Mouse (Mus musculus) heart, postnatal 0 days (tissue): ENCODE data around the gene Maml2. TPM values are rescaled to one million over a fixed set of nuclear protein-coding genes. Genes with fewer than 3 reads are reported as not detected.

ENCODE experiments used
- ATAC-seq: fragments of 200-750 bp; cut with Nextera tagmentation; 2 replicates; pipeline ENCODE4 v1.8.0; 2017; ENCODE audit warnings: low read depth, moderate number of reproducible peaks, moderate library complexity; ENCODE audit not compliant: insufficient read depth
- DNase-seq: peaks from one replicate; pipeline ENCODE4 v3.0.0-alpha.2; 2016; ENCODE audit warnings: low spot score
- H3K27ac ChIP-seq: fragments of 300-500 bp; sonication (generic); 2 replicates; pipeline ENCODE4 v1.5.1; 2014; ENCODE audit warnings: low read depth, mild to moderate bottlenecking
- H3K27me3 ChIP-seq: fragments of 300-500 bp; sonication (generic); 2 replicates; pipeline ENCODE4 v1.6.1; 2014; ENCODE audit warnings: low read length, mixed read lengths; ENCODE audit not compliant: control insufficient read depth, insufficient read depth
- H3K36me3 ChIP-seq: fragments of 300-500 bp; sonication (generic); replicated peaks from 2 replicates; pipeline ENCODE4 v1.6.1; 2014; ENCODE audit warnings: low read length, mixed read lengths; ENCODE audit not compliant: control insufficient read depth, insufficient read depth
- H3K4me1 ChIP-seq: fragments of 300-500 bp; sonication (generic); 2 replicates; pipeline ENCODE4 v1.6.1; 2014; ENCODE audit warnings: antibody characterized with exemption; ENCODE audit not compliant: control insufficient read depth, insufficient read depth
- H3K4me2 ChIP-seq: fragments of 300-500 bp; sonication (generic); 2 replicates; pipeline ENCODE4 v1.6.1; 2014; ENCODE audit warnings: low read depth, mild to moderate bottlenecking, low read length, moderate library complexity
- H3K4me3 ChIP-seq: fragments of 300-500 bp; sonication (generic); 2 replicates; pipeline ENCODE4 v1.5.1; 2014; ENCODE audit warnings: low read depth, low read length
- H3K9ac ChIP-seq: fragments of 300-500 bp; sonication (generic); replicated peaks from 2 replicates; pipeline ENCODE4 v1.6.1; 2014; ENCODE audit warnings: low read depth, low read length, mixed read lengths
- H3K9me3 ChIP-seq: fragments of 300-500 bp; sonication (generic); replicated peaks from 2 replicates; pipeline ENCODE4 v1.6.1; 2016; ENCODE audit warnings: low read length; ENCODE audit not compliant: control insufficient read depth
- CTCF ChIP-seq: IDR thresholded peaks from 2 replicates; pipeline ENCODE4 v1.5.1; 2016; ENCODE audit warnings: antibody characterized with exemption, control low read depth, low read depth
- EP300 ChIP-seq: IDR thresholded peaks from 2 replicates; pipeline ENCODE4 v1.6.1; 2016; ENCODE audit warnings: antibody characterized with exemption, low read depth
- whole genome bisulfite sequencing: fragments of 180-500 bp; shearing (Covaris S2); extraction: QIAGEN DNeasy Blood & Tissue Kit; methylation state at CpG from one replicate; pipeline ENCODE4 v1.1.7; 2014; 5-methylcytosine and 5-hydroxymethylcytosine counted together
- polyA plus RNA-seq: library from polyadenylated mRNA; unstranded; fragments of >200 nt; fragmentation: Nextera tagmentation; extraction: Ambion mirVana; gene quantifications from 2 replicates; pipeline ENCODE4 v1.2.1, GENCODE M21; 2015
- total RNA-seq: library from RNA; depleted of rRNA; stranded (reverse); fragments of >200 nt; gene quantifications from 2 replicates; pipeline ENCODE4 v1.2.3, GENCODE M21; 2014; ENCODE audit warnings: low replicate concordance

Maml2 gene
- total and polyA plus RNA-seq, 2 experiments from 2014 or later: 6.0 to 7.0 TPM

- no peak for ATAC-seq
Measured at GRCm38 (mm10) chr9:13298513-13298878, 739 bp downstream of the Maml2 start.

GRCm38 (mm10) chr9:13299190-13299589 is 1.4 kb downstream of the Maml2 start:
- DNase-seq: no peak
- H3K36me3 ChIP-seq: no peaks in the 10 kb centered on the region
- no peak for ATAC-seq
- 59% methylated on average over 6 of the region's 6 CpGs for WGBS
- H3K27ac ChIP-seq: peak overlapping the region; percentile 67
- H3K4me1 ChIP-seq: peaks cover 49% of the 10 kb centered on the region
- no peaks in the 10 kb centered on the region for H3K9me3 ChIP-seq
- peak overlapping the region; percentile 72; the same call in 1 of the 2 replicates for H3K9ac ChIP-seq
- no peaks in the 10 kb centered on the region for H3K27me3 ChIP-seq
- peak overlapping the region; percentile 94 for H3K4me2 ChIP-seq
- TF ChIP-seq CTCF (no peak), EP300 (no peak)
- H3K4me3 ChIP-seq: peak overlapping the region; percentile 66

More at GRCm38 (mm10) chr9:13298513-13298878, 739 bp downstream of the Maml2 start:
- DNase-seq: no peak
- H3K27me3 ChIP-seq: no peaks in the 10 kb centered on the region
- H3K9me3 ChIP-seq: no peaks in the 10 kb centered on the region
- H3K4me3 ChIP-seq: peak overlapping the region; percentile 66
- peak overlapping the region; percentile 72 for H3K9ac ChIP-seq
- peaks cover 46% of the 10 kb centered on the region for H3K4me1 ChIP-seq
- H3K27ac ChIP-seq: peak overlapping the region; percentile 87
- TF ChIP-seq EP300 (no peak), CTCF (no peak)
- no peaks in the 10 kb centered on the region for H3K36me3 ChIP-seq
- WGBS: 17% methylated on average over 9 of the region's 9 CpGs
- peak overlapping the region; percentile 94 for H3K4me2 ChIP-seq

GRCm38 (mm10) chr9:13300041-13300441 is 2.3 kb downstream of the Maml2 start:
- Histone ChIP-seq H3K36me3 (no peaks in the 10 kb centered on the region), H3K9ac (peak overlapping the region; percentile 46; the same call in 1 of the 2 replicates), H3K9me3 (no peaks in the 10 kb centered on the region), H3K4me3 (peak overlapping the region; percentile 66), H3K4me1 (peaks cover 55% of the 10 kb centered on the region), H3K27me3 (no peaks in the 10 kb centered on the region), H3K4me2 (peak overlapping the region; percentile 94), H3K27ac (peak overlapping the region; percentile 67)
- no peak for ATAC-seq
- TF ChIP-seq EP300 (no peak), CTCF (no peak)
- no peak for DNase-seq
- 21% methylated on average over 3 of the region's 3 CpGs for WGBS

GRCm38 (mm10) chr9:13300891-13301782 is 3.4 kb downstream of the Maml2 start:
- Histone ChIP-seq H3K27me3 (no peaks in the 10 kb centered on the region), H3K4me1 (peaks cover 55% of the 10 kb centered on the region), H3K27ac (peak overlapping the region; percentile 67), H3K36me3 (no peaks in the 10 kb centered on the region), H3K9ac (peak overlapping the region; percentile 46; the same call in 1 of the 2 replicates), H3K9me3 (no peaks in the 10 kb centered on the region), H3K4me3 (peak overlapping the region; percentile 66; the same call in 1 of the 2 replicates), H3K4me2 (peak overlapping the region; percentile 94)
- TF ChIP-seq EP300: no peak
- TF ChIP-seq CTCF: no peak
- ATAC-seq: no peak
- DNase-seq: no peak
- 50% methylated on average over 9 of the region's 9 CpGs for WGBS

- peaks cover 62% of the 10 kb centered on the region for H3K4me1 ChIP-seq
- TF ChIP-seq CTCF (no peak), EP300 (no peak)
- no peak overlapping the region for H3K27ac ChIP-seq
- DNase-seq (no peak), ATAC-seq (no peak)
- H3K9ac ChIP-seq: no peak overlapping the region
- H3K4me3 ChIP-seq: no peak overlapping the region
- H3K4me2 ChIP-seq: peak overlapping the region; percentile 94
- H3K9me3 ChIP-seq: no peaks in the 10 kb centered on the region
- WGBS: 51% methylated on average over 6 of the region's 6 CpGs
- H3K36me3 ChIP-seq: no peaks in the 10 kb centered on the region
- no peaks in the 10 kb centered on the region for H3K27me3 ChIP-seq
Measured at GRCm38 (mm10) chr9:13302183-13302825, 4.5 kb downstream of the Maml2 start.
